Mouse (Mus musculus) left cerebral cortex, adult 2 months (tissue): ENCODE measurements around the gene 1600002K03Rik. TPM values are rescaled to one million over a fixed set of nuclear protein-coding genes. Genes with fewer than 3 reads are reported as not detected.

Experiments used
- DNase-seq, 2 experiments: peaks; one replicate each; pipeline ENCODE4 v3.0.0; 2021 to 2022; ENCODE audit warnings: low spot score in 2 of 2, mixed read lengths in 1 of 2; ENCODE audit errors: extremely low spot score in 1 of 2
- H3K27ac ChIP-seq: fragments of 200-600 bp; 2 replicates; pipeline ENCODE4 v1.8.1; 2022
- H3K4me3 ChIP-seq: fragments of 200-600 bp; 2 replicates; pipeline ENCODE4 v1.8.1; 2022
- CTCF ChIP-seq: fragments of 200-600 bp; IDR thresholded peaks from 2 replicates; pipeline ENCODE4 v1.8.1; 2022; ENCODE audit warnings: antibody characterized with exemption, mild to moderate bottlenecking, moderate library complexity
- intact Hi-C: fragments of 180-260 bp; cut with DNase I; formaldehyde crosslinking; loops from one replicate; pipeline ENCODE4 v1.15.1; 2025
- total RNA-seq, 2 experiments: library from RNA; stranded (reverse); gene quantifications; 2 replicates each; pipeline ENCODE4 v1.2.3; 2021

Gene 1600002K03Rik
- total RNA-seq, 2 experiments from 2014 or later = 6.0 to 8.1 TPM

GRCm38 (mm10) chr10:80149291-80150225 is 23.2 kb upstream of the 1600002K03Rik start:
- Histone ChIP-seq H3K4me3 (peak overlapping the region; percentile 95), H3K27ac (peak overlapping the region; percentile 100)
- TF ChIP-seq CTCF = no peak
- intact Hi-C loops = loop anchor here (1.0 kb wide), 1 partner anchor 16 kb away; the partner anchor contains the start of gene Cirbp
- DNase-seq = peak; percentile 95 to 98

GRCm38 (mm10) chr10:80150226-80151210 is 22.2 kb upstream of the 1600002K03Rik start:
- intact Hi-C loops = no loop called here
- no peak for TF ChIP-seq CTCF
- Histone ChIP-seq H3K27ac (peak overlapping the region; percentile 97), H3K4me3 (peak overlapping the region; percentile 95)
- DNase-seq = peak; percentile 60

- H3K4me3 ChIP-seq = peak overlapping the region; percentile 95
- DNase-seq = peak in 1 of 2 experiments; percentile 72
- intact Hi-C loops = no loop called here
- no peak for TF ChIP-seq CTCF
- peak overlapping the region; percentile 97 for H3K27ac ChIP-seq
These were observed 21.3 kb upstream of the 1600002K03Rik start for GRCm38 (mm10) chr10:80151211-80152034.

- peak in 1 of 2 experiments; percentile 28 for DNase-seq
- Histone ChIP-seq H3K27ac (peak overlapping the region; percentile 97), H3K4me3 (peak overlapping the region; percentile 95)
- intact Hi-C loops = no loop called here
- no peak for TF ChIP-seq CTCF
These were observed 20.5 kb upstream of the 1600002K03Rik start for GRCm38 (mm10) chr10:80152071-80152872.

- peak overlapping the region; percentile 97 for H3K27ac ChIP-seq
- intact Hi-C loops = no loop called here
- no peak for DNase-seq
- peak overlapping the region; percentile 95 for H3K4me3 ChIP-seq
- no peak for TF ChIP-seq CTCF
These were observed 19.9 kb upstream of the 1600002K03Rik start for GRCm38 (mm10) chr10:80152873-80153260.

GRCm38 (mm10) chr10:80153713-80154112 is 19.0 kb upstream of the 1600002K03Rik start:
- Histone ChIP-seq H3K4me3 (peak overlapping the region; percentile 95; the same call in 1 of the 2 replicates), H3K27ac (peak overlapping the region; percentile 97)
- no peak for TF ChIP-seq CTCF
- DNase-seq = no peak
- intact Hi-C loops = no loop called here

GRCm38 (mm10) chr10:80154384-80154783 is 18.4 kb upstream of the 1600002K03Rik start:
- DNase-seq = no peak
- Histone ChIP-seq H3K27ac (peak overlapping the region; percentile 97; the same call in 1 of the 2 replicates), H3K4me3 (no peak overlapping the region)
- TF ChIP-seq CTCF = no peak
- intact Hi-C loops = no loop called here

- H3K27ac ChIP-seq = peak overlapping the region; percentile 97; the same call in 1 of the 2 replicates
- no peak for DNase-seq
- H3K4me3 ChIP-seq = no peak overlapping the region
- TF ChIP-seq CTCF = no peak
- intact Hi-C loops = no loop called here
These were observed 17.5 kb upstream of the 1600002K03Rik start for GRCm38 (mm10) chr10:80155277-80155676.

- peak overlapping the region; percentile 97 for H3K27ac ChIP-seq
- no peak overlapping the region; the same call in 1 of the 2 replicates for H3K4me3 ChIP-seq
- no peak for DNase-seq
- TF ChIP-seq CTCF = no peak
- intact Hi-C loops = no loop called here
These were observed 16.6 kb upstream of the 1600002K03Rik start for GRCm38 (mm10) chr10:80156002-80156751.

- Histone ChIP-seq H3K27ac (peak overlapping the region; percentile 97), H3K4me3 (no peak overlapping the region; the same call in 1 of the 2 replicates)
- TF ChIP-seq CTCF = no peak
- intact Hi-C loops = no loop called here
- DNase-seq = no peak
These were observed 16.0 kb upstream of the 1600002K03Rik start for GRCm38 (mm10) chr10:80156752-80157053.
